Mouse (Mus musculus) heart, postnatal 0 days (tissue): ENCODE results near the gene Spcs3.

Source experiments
- CTCF ChIP-seq: IDR thresholded peaks from 2 replicates; pipeline ENCODE4 v1.5.1; 2016; ENCODE audit warnings: antibody characterized with exemption, control low read depth, low read depth
- EP300 ChIP-seq: IDR thresholded peaks from 2 replicates; pipeline ENCODE4 v1.6.1; 2016; ENCODE audit warnings: antibody characterized with exemption, low read depth

GRCm38 (mm10) chr8:54567168-54567567, 37.4 kb upstream of the Spcs3 start:
- TF ChIP-seq CTCF (no peak), EP300 (no peak)
